Mouse (Mus musculus) lung, adult 18-20 months (tissue): ENCODE measurements around the gene Dlx3.

Experiments
- DNase-seq, 2 experiments: peaks; one replicate each; pipeline ENCODE4 v3.0.0; 2022; ENCODE audit warnings: mixed read lengths in 2 of 2

Dlx3 gene

GRCm38 (mm10) chr11:95125366-95125948, 5.5 kb downstream of the Dlx3 start:
- no peak for DNase-seq

DNA sequence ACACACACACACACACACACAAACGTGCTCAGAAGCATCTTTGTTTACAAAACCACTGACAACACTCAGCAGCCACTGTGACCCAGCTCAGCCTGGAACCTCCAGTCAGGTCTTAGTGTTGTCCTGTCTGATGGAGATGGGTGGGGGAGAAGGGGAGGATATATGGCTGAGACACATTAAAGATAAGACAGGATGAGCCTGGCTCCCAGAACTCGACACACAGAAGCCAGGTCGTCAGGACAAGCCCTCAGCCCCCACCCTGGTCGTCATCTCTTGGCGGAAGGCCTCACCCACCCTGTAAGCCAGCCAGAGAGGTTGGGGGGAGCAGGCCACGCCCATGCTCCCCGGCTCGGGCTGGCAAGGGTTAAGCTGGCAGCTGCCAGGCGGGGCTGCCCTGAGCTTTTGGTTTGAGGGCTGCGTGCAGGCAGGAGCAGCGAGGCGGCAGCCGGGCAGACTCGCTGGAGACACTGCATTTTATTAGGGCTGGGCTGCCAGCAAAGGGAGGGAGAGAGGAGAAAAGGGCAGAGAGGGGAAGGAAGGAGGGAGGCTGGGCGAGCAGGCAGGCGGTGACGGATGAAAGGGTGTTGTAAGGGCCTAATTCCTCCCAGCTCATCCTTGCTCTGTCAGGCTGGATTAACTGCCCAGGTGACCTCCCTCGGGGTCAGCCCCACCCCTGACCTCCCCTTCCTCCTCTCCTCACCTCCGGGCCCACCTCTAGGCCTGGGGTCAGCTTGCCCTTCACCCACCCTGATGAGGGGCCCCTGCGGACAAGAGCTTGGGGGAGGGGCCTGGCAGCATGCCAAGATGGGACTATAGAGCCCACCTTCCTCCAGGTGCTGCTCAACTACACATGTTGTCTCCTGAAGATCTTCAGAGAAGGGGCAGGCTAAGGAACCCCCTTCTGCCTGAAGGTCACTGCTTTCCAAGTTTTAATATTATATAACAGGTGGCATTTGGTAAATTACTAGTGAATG, 6.6 kb downstream of the Dlx3 start:
- DNase-seq: no peak

DNA sequence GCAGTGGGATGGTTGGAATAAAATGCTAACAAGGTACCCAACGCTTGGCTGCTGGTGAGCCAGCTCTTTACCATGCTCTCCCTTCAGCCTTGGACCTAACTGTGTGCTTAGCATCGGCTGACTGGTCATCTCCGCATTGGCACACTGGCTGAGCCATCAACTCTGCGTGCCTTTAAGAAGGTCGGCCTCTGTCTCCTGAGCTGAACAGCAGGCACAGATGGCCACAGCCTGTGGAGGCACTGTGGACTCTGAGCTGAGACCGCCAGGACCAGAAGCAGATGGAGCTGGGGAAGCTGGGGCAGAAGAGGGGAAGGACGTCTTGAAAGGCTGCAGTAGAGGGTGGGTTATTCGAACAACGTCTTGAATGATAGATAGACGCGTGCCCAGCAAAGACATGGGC, 8.4 kb downstream of the Dlx3 start:
- no peak for DNase-seq

- DNase-seq: no peak
These were observed 10.8 kb downstream of the Dlx3 start for GRCm38 (mm10) chr11:95130668-95131252.

GRCm38 (mm10) chr11:95133321-95133720, 13.4 kb downstream of the Dlx3 start:
- no peak for DNase-seq

DNA sequence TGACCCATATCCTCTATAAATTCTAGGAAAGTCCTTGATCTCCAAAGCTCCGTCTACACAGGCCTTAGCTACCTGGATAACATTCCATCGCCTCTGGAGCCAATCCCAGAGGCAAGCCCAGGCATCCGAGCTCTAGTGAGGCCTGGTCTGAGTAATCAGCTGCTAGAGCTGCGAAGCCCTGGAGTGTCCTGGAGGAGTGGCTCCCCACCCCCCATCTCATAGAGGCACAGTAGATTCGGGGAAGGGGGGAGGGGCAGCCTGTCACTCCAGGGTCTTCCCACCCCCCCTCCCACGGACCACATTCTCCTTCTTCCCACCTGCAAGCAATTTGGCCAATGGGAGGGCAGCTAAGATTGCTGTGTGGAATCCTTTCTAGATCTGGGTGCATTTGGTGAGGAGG, 17.4 kb downstream of the Dlx3 start:
- no peak for DNase-seq

DNA sequence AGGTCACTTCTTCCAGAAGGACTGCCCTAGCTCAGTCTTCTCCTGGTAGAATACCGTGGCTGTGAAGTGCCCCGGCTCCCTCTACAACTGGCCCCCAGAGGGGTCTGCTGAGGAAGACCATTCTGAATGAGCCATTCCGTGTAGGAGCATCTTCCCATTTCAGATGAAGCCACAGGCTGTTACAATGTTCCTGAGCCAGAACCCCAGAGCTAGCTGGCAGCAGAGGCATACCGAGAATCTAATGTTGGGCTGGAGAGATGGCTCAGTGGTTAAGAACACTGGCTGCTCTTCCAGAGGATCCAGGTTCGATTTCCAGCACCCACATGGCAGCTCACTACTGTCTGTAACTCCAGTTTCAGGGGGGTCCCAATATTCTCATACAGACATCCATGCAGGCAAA, 20.0 kb downstream of the Dlx3 start:
- no peak for DNase-seq

DNA sequence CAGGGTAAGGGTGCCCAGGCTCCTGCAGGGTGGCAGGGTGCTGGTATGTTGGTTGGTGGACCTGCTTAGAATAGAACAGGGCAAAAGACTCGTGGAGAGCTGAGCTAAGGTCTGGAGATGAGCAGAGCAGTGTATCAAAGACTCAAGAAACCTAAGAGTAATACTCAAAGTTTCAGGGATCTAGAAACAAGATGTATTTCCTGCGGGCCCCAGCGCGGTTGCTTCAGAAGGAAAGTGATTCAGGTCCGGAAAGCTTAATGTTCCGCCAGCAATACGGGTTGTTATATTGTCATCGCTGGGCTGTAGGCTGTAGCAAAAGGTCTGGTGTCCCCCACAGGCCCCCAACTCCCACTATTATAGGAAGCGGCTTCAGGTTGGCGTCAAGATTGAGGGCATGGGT, 22.3 kb downstream of the Dlx3 start:
- DNase-seq: no peak

DNA sequence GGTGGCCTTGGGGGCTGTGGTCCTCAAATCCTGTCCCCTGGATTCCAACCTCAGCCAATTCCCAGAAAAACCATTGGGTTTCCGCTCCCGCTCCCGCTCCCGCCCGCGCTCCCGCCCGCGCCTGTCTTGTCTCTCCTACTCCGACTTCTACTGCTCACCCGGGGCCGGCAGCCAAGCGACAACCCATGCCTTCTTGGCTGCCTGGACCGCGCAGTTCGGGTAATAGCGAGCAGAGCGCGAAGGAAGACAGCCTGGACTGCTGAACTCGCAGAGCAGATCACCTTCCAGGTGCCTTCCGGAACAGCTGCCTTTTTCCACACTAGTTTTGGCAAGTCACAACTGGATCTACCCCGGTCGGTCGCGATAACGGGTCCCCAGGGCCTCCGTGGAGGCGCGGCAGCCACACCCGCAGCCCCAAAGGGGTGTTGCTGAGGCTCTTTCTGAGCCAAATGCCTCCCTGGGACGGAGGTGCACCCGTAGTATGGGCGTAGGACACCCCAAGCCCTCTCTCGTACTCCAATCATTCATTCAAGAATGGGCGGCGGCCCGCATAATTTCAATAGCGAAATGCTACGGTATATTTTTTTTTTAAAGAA, 23.2 kb downstream of the Dlx3 start:
- no peak for DNase-seq

DNA sequence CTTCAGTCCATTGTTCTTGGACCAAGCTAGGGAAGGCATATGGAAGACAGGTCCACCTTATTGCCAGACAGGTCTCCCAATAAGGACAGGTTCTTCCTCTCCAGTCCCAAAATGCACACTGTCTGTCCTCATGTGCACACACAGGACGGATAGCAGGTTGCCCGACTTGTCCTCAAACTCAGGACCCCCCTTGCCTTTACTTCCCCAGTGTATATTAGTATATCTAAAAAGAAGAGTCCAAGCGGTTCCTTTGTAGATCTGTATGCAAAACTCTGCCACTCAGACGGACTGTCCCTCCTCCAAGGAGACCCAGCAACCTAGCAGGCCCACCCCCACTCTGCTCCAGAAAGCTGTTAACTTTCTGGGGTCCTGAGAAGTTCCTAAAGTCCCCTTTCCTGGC, 23.7 kb downstream of the Dlx3 start:
- no peak for DNase-seq

DNA sequence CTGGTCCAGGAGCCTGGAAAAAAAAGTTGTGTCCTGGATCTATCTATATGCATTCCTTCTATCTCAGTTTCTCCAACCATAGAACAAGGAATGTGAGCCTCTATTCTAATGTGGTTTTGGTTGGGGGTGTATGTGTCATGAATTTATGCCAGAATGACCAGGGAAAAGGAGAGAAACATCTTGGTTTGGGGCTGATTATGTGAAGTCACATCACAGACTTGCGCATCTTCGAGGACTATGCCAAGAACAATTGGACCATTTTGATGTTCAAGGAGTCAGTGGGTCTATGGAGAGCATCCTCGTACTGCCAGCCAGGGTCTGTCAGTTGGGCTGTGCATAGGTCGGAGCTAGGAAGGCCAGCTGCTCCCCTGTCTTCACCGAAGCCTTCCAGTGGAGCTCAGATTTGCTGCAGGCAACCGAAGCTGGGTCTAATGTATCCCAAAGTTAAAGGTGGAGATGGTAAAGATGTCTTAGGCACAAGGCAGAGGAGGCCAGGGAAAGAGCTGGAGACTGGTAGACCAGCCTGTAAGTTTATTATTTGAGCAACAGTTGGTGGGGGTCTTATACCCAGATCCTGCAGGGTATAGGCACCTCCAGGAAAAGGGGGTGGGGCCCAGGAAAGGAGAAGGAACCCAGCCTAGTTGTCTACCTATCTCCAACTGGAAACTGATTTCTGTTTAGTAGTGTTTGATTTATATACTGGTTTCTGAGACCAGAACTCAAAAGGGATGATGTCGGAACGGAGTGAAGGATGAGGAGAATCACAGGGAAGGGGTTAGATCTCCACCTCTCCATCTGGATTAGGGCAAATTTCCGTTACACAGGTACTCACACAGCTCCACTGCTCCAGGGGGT, 24.4 kb downstream of the Dlx3 start:
- DNase-seq: no peak

GRCm38 (mm10) chr11:95144946-95145483, 25.1 kb downstream of the Dlx3 start:
- peak in 1 of 2 experiments; percentile 9 for DNase-seq

- peak; percentile 69 to 73 for DNase-seq
These were observed 26.0 kb downstream of the Dlx3 start, which contains the start of gene Dlx4 for GRCm38 (mm10) chr11:95145851-95146403. Gene Dlx4 (minus strand): TSS chr11:95146263.

GRCm38 (mm10) chr11:95148754-95149153, 28.8 kb downstream of the Dlx3 start:
- no peak for DNase-seq

- no peak for DNase-seq
These were observed 29.7 kb downstream of the Dlx3 start for GRCm38 (mm10) chr11:95149462-95150268.

- DNase-seq: no peak
These were observed 30.5 kb downstream of the Dlx3 start for GRCm38 (mm10) chr11:95150269-95151049.

DNA sequence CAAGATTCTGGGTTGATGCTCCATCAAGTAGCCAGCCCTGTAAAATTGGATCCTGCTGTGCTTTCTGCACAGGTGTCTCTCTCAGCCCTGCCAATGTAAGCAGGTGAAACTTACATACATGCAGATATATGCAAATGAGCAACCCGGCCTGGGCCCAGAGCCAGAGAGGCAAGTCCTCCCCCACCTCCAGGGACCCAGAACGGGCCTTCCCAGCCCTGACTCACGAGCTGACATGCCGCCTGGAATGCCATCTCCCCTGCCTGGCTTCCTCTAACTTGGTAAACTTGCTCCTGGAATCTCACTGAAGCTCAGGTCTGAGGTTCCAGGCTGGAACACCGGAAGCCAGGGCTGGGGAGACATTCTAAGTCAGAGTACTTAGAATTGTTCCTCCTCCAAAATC, 33.2 kb downstream of the Dlx3 start:
- DNase-seq: no peak

- DNase-seq: no peak
These were observed 33.8 kb downstream of the Dlx3 start for GRCm38 (mm10) chr11:95153681-95154080.

GRCm38 (mm10) chr11:95155511-95155910, 35.6 kb downstream of the Dlx3 start:
- DNase-seq: no peak

DNA sequence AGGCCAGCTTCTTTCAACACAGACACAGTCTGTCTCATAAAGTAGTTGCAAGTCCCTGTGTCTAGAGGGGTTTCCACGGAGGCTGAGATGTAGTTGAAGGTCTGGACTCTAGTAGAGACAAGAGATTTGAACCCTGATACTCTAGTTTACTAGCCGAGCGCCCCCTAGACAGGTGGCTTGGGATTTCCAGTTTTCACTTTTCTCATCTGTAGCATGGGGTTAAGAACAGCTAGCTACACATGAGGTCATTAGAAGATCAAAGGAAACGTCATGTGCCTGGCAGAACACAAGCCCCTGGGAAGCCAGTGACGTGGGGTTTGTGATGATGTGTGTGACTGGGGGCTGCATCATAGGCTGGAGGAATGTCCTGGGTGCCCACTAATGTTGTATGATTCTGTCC, 37.4 kb downstream of the Dlx3 start:
- DNase-seq: no peak
